Mouse (Mus musculus): ENCODE results near the gene Slc5a5.
A peak's percentile ranks its signal among the peaks of the same experiment; 100 is the strongest.

Slc5a5 gene

DNA sequence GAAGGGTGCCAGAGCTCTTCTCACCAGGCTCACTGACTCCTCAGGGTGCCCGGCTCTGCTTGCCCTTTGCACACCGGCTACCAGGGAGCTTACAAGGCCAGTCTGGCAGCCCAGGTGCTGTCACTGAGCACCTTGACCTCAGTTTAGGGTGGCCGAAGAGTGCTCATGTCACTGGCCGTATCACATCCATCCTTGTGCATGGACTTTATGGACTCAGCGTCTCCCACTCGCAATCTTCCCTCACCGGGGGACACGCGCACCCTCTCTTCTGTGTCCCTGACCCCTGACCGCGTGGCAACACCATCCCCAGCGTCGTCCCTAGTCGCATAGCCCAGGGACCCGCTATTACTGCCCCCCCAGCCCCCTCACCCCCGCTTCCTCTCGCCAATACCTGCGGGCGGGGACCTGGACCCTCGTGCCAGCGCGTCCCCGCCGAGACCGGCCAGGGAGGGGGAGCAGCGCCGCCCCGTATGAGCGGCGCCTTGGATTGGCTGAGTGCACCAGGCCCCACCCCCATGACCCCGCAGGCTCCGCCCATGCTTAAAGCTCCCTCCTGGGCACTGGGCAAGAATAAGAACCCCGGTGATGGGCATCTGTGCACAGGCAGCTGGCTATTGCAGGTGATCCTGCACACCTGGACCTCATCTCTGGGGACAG, 35.9 kb downstream of the Slc5a5 start:
- no peak for DNase-seq (ENCODE audit: low read depth in 2 of 2, low spot score in 2 of 2)

- DNase-seq (ENCODE audit: low read depth in 2 of 2, low spot score in 2 of 2) = no peak
Observed at GRCm38 (mm10) chr8:70856028-70856427, 36.5 kb downstream of the Slc5a5 start.

DNA sequence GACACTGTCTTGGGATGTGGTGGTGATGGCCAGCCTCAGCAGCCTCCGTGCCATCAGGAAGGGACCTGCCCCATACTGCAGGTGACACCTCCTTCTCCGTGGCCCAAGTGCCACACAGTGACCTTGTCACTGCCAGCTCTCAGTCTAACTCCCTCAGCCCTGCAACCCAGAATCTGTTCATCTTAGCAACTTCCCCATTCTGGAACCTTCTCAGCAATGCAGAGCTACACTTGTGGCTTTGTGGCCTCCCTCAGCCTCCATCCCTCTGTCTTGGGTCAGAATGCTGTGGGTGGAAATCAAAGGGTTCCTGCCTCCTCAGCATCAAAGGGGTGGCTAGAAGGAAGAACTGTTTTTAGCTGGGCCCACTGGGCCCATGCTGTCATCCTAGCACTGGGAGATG, 38.7 kb downstream of the Slc5a5 start:
- DNase-seq (ENCODE audit: low read depth in 2 of 2, low spot score in 2 of 2) = no peak

GRCm38 (mm10) chr8:70852595-70853231, 39.8 kb downstream of the Slc5a5 start:
- DNase-seq (ENCODE audit: low read depth in 2 of 2, low spot score in 2 of 2) = no peak

- DNase-seq (ENCODE audit: low read depth in 2 of 2, low spot score in 2 of 2) = no peak
Observed at GRCm38 (mm10) chr8:70851837-70852236, 40.7 kb downstream of the Slc5a5 start.

- no peak for DNase-seq (ENCODE audit: low read depth in 2 of 2, low spot score in 2 of 2)
Observed at GRCm38 (mm10) chr8:70850947-70851346, 41.6 kb downstream of the Slc5a5 start.

- no peak for DNase-seq (ENCODE audit: low read depth in 2 of 2, low spot score in 2 of 2)
Observed at GRCm38 (mm10) chr8:70850132-70850845, 42.3 kb downstream of the Slc5a5 start.

DNA sequence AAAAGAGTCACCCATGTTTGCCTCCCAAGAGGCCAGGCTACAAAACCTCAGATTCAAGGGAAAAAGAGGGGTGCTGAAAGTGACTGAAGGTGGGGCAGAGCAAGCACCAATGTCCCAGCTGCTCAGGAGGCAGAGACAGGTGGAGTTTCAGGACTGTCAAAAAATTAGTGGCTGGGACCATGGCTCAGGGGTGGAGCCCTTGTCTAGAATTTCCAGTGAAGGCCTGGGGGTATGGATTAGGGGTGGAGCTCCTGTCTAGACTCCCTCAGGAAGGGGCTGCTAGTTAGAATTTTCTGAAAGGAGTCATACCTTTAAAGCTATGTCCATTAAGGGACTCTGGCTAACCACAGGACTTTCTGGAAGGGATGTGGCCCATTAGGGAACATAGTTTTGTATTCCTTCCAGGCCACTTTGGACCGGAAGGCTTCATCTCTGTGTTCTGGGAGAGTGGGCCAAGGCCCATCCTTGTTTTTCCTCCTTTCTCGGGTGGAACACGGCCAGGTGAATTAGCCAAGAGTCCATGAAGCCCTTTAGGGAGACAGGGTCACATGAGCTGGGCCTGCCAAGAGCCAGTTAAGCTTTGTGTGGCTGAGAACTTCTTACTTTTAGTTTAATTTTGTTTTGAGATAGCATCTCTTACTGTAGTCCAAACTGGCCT, 43.1 kb downstream of the Slc5a5 start:
- no peak for DNase-seq (ENCODE audit: low read depth in 2 of 2, low spot score in 2 of 2)

- DNase-seq (ENCODE audit: low read depth in 2 of 2, low spot score in 2 of 2) = no peak
Observed at GRCm38 (mm10) chr8:70846371-70847154, 46.0 kb downstream of the Slc5a5 start.

DNA sequence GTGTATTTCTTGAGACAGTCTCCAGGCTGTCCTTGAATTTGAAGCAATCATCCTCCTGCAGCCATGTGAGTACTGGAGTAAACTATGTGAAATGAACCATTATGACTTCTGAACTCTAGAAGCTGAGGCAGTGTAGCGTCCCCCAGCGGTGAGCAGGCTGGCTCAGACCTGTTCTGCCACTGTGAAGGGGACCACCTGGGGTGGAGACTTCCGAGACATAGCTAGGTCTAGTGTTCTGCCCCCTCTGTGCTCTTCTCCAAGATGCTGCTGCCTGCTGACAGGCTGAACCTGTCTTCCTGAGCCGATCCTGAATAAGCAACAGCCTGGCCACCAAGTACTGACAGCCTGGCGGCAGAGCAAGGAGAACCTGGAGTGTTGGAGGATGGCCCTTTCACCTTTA, 47.4 kb downstream of the Slc5a5 start:
- no peak for DNase-seq (ENCODE audit: low read depth in 2 of 2, low spot score in 2 of 2)

GRCm38 (mm10) chr8:70844523-70844922, 48.0 kb downstream of the Slc5a5 start:
- peak; percentile 92 to 94 for DNase-seq (ENCODE audit: low read depth in 2 of 2, low spot score in 2 of 2)

DNA sequence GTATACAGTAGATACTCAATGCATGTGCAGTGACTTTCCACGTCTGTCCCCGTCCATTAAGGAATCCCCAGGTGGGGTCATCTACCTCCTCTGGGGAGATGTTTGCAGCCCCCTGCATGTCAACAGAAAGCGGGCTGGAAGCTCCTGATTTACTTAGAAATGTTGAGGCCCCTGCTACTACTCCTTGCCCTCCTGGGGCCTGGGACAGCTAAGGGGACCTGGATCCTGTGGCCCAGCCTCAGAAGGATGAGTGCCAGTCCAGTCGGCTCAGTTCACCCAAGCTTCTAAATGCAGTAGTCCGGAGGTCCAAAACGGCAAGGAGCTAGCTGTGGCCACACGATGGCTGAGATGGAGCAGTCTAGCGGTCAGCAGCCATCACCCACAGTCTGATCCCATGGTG, 48.6 kb downstream of the Slc5a5 start:
- no peak for DNase-seq (ENCODE audit: low read depth in 2 of 2, low spot score in 2 of 2)

- DNase-seq (ENCODE audit: low read depth in 2 of 2, low spot score in 2 of 2) = no peak
Observed at GRCm38 (mm10) chr8:70843214-70843773, 49.3 kb downstream of the Slc5a5 start.

GRCm38 (mm10) chr8:70842484-70842883, 50.1 kb downstream of the Slc5a5 start:
- no peak for DNase-seq (ENCODE audit: low read depth in 2 of 2, low spot score in 2 of 2)

- peak; percentile 85 to 87 for DNase-seq (ENCODE audit: low read depth in 2 of 2, low spot score in 2 of 2)
Observed at GRCm38 (mm10) chr8:70841147-70842072, 51.1 kb downstream of the Slc5a5 start.

- DNase-seq (ENCODE audit: low read depth in 2 of 2, low spot score in 2 of 2) = no peak
Observed at GRCm38 (mm10) chr8:70840590-70840989, 52.0 kb downstream of the Slc5a5 start.

GRCm38 (mm10) chr8:70839408-70840351, 52.9 kb downstream of the Slc5a5 start, which contains the start of gene Arrdc2:
TSS of gene Arrdc2 (minus strand) at chr8:70839720.
- DNase-seq (ENCODE audit: low read depth in 2 of 2, low spot score in 2 of 2) = peak; percentile 94

DNA sequence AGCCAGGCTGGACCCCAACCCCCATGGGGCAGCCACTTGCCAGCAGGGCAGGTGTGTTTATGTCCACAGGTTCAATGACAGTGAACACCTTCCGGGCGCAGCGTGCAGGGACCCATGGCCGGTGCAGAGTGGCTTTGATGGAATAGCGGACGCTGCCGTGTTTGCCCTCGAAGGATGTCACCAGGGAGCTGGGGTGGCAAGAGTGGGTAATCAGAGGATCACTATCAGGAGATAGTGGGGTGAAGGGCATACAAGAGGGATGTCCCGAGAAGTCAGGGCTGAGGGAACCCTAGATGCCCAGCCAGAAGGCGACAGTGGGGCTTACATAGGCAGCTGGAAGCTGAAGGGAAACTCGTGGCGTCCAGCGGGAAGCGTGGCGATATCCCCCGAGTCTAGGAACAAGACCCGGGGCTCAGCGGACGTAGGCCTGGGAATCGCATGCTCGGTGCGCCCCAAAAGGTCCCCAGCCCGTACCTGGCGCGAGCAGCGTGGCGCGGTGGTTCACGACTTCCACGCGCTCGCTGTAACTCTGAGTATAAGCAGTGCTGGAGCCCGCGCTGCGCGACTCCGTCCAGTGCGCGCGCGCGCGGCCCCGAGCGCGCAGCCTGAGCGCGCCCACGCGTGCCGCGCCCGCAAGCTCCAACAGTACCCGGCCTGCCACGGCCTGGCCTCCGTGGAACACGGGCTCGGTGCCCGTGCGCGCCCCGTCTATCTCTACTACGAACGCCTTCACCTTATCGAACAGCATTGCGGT, 53.7 kb downstream of the Slc5a5 start:
- peak in 1 of 2 experiments; percentile 29 for DNase-seq (ENCODE audit: low read depth in 2 of 2, low spot score in 2 of 2)
